Mouse (Mus musculus) heart, adult 2 months (tissue): ENCODE results near the gene Rab22a.

ENCODE experiments used
- CTCF ChIP-seq: fragments of 200-600 bp; IDR thresholded peaks from 2 replicates; pipeline ENCODE4 v1.8.1; 2022; ENCODE audit warnings: antibody characterized with exemption, mild to moderate bottlenecking, moderate library complexity
- EP300 ChIP-seq: fragments of 200-500 bp; IDR thresholded peaks from 2 replicates; pipeline ENCODE4 v1.6.1; 2011; ENCODE audit warnings: low read depth, low read length, control low read depth; ENCODE audit not compliant: insufficient read depth
- POLR2A ChIP-seq: fragments of 200-500 bp; IDR thresholded peaks from 2 replicates; pipeline ENCODE4 v1.6.1; 2011; ENCODE audit warnings: mild to moderate bottlenecking, low read depth, low read length, control low read depth; ENCODE audit not compliant: insufficient read depth

DNA sequence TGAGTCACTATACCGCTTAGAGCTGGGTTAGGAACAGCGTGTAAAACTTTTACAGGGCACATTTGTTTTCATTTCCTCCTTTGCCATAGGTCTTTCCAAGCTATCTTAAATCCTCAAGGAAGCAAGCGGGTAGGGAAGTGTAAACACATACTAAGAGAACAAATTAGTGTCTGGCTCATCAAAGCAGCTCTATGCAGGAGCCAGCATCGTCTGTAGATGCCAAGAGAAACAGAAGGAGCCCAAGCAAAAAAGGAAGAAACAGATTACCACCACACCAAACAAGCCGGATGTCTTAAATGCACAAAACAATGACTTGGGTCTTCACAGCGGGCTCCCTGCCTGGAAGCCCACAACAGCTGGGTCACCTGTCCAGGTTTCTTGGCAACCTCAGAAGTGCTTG, 50.6 kb downstream of the Rab22a start:
- TF ChIP-seq POLR2A (no peak), EP300 (no peak), CTCF (no peak)
